Mouse (Mus musculus) left cerebral cortex, adult 18-20 months (tissue): ENCODE measurements at regions not wholly inside any gene's neighbourhood (a gene's known extent, or its start where the extent isn't known, plus 50 kb on each side); places are given as distances from the start of the nearest gene placed in this dataset.

Experiments
- DNase-seq, 2 experiments: peaks; one replicate each; pipeline ENCODE4 v3.0.0; 2021 to 2022; ENCODE audit warnings: low spot score in 2 of 2, mixed read lengths in 1 of 2

- no peak for DNase-seq
Measured at GRCm38 (mm10) chr12:112434673-112435294, 54.5 kb upstream of the A530016L24Rik start.

- DNase-seq: peak in 1 of 2 experiments; percentile 40
Measured at GRCm38 (mm10) chr12:112435295-112436110, 53.7 kb upstream of the A530016L24Rik start.

- DNase-seq: no peak
Measured at GRCm38 (mm10) chr12:112437046-112437445, 52.2 kb upstream of the A530016L24Rik start.

- no peak for DNase-seq
Measured at GRCm38 (mm10) chr12:112438206-112438605, 51.0 kb upstream of the A530016L24Rik start.
